Mouse (Mus musculus): ENCODE data around the gene Echdc1.

GRCm38 (mm10) chr10:29354183-29354582 lies 41.2 kb downstream of the Echdc1 start:
- TF ChIP-seq CTCF (IDR thresholded peaks at IDR 0.05; ENCODE audit: control insufficient read depth, insufficient read depth, low read length), result no peak
- TF ChIP-seq POLR2A (IDR thresholded peaks at IDR 0.05; ENCODE audit: borderline replicate concordance, control insufficient read depth, low read depth, low read length), result no peak
